Mouse (Mus musculus) forebrain, embryonic 14.5 days (tissue): ENCODE data around the gene Nosip. TPM values are rescaled to one million over a fixed set of nuclear protein-coding genes. Genes with fewer than 3 reads are reported as not detected.

Source experiments
- ATAC-seq: fragments of 200-750 bp; cut with Nextera tagmentation; 2 replicates; pipeline ENCODE4 v1.8.0; 2017; ENCODE audit warnings: mild to moderate bottlenecking, moderate library complexity
- DNase-seq: peaks from one replicate; pipeline ENCODE4 v3.0.0-alpha.2; 2015; ENCODE audit warnings: low spot score
- H3K27ac ChIP-seq: fragments of 300-500 bp; sonication (generic); 2 replicates; pipeline ENCODE4 v1.5.1; 2014; ENCODE audit warnings: low read depth, mild to moderate bottlenecking, control low read depth, low read length, moderate library complexity
- H3K27me3 ChIP-seq: fragments of 300-500 bp; sonication (generic); replicated peaks from 2 replicates; pipeline ENCODE4 v1.6.1; 2014; ENCODE audit warnings: low read length, control low read depth, mixed read lengths; ENCODE audit not compliant: control insufficient read depth, insufficient read depth
- H3K36me3 ChIP-seq: fragments of 300-500 bp; sonication (generic); 2 replicates; pipeline ENCODE4 v1.6.1; 2014; ENCODE audit warnings: low read length, control low read depth; ENCODE audit not compliant: control insufficient read depth, insufficient read depth
- H3K4me1 ChIP-seq: fragments of 300-500 bp; sonication (generic); 2 replicates; pipeline ENCODE4 v1.6.1; 2014; ENCODE audit warnings: antibody characterized with exemption, low read length, control low read depth; ENCODE audit not compliant: control insufficient read depth, insufficient read depth
- H3K4me2 ChIP-seq: fragments of 300-500 bp; sonication (generic); 2 replicates; pipeline ENCODE4 v1.6.1; 2014; ENCODE audit warnings: mild to moderate bottlenecking, control low read depth, low read length
- H3K4me3 ChIP-seq: fragments of 300-500 bp; sonication (generic); 2 replicates; pipeline ENCODE4 v1.5.1; 2014; ENCODE audit warnings: low read depth, low read length, control low read depth
- H3K9ac ChIP-seq: fragments of 300-500 bp; sonication (generic); 2 replicates; pipeline ENCODE4 v1.6.1; 2014; ENCODE audit warnings: mild to moderate bottlenecking, low read length, control low read depth, moderate library complexity
- H3K9me3 ChIP-seq: fragments of 300-500 bp; sonication (generic); replicated peaks from 2 replicates; pipeline ENCODE4 v1.6.1; 2016; ENCODE audit warnings: low read length, control low read depth, mixed read lengths; ENCODE audit not compliant: control insufficient read depth
- WGBS: fragments of 180-500 bp; shearing (Covaris S2); extraction: QIAGEN DNeasy Blood & Tissue Kit; methylation state at CpG from one replicate; pipeline ENCODE4 v1.1.7; 2014; 5-methylcytosine and 5-hydroxymethylcytosine counted together
- polyA plus RNA-seq: library from polyadenylated mRNA; unstranded; fragments of >200 nt; fragmentation: Nextera tagmentation; extraction: Ambion mirVana; gene quantifications from 2 replicates; pipeline ENCODE4 v1.2.1, GENCODE M21; 2014

The Nosip gene
- polyA plus RNA-seq, 1 experiment from 2014 or later: 71.8 TPM

DNA sequence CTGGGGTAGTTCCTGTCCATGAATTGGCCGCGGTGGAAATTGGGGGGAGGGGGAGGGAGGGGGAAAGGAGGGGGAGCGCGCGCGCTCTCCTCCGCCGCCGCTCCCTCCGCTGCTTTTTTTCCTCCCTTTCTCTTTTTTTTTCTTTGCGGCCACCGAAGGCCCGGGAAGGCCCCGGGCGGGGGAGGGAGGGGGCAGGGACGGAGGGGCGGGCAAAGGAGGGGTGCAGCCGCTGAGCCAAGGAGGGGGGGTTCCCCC is 9.4 kb upstream of the Nosip start, which contains the start of gene Prr12:
Prr12 (minus strand) TSS at position 20 of the 255 bp plus-strand sequence.
- ATAC-seq: no peak

DNA sequence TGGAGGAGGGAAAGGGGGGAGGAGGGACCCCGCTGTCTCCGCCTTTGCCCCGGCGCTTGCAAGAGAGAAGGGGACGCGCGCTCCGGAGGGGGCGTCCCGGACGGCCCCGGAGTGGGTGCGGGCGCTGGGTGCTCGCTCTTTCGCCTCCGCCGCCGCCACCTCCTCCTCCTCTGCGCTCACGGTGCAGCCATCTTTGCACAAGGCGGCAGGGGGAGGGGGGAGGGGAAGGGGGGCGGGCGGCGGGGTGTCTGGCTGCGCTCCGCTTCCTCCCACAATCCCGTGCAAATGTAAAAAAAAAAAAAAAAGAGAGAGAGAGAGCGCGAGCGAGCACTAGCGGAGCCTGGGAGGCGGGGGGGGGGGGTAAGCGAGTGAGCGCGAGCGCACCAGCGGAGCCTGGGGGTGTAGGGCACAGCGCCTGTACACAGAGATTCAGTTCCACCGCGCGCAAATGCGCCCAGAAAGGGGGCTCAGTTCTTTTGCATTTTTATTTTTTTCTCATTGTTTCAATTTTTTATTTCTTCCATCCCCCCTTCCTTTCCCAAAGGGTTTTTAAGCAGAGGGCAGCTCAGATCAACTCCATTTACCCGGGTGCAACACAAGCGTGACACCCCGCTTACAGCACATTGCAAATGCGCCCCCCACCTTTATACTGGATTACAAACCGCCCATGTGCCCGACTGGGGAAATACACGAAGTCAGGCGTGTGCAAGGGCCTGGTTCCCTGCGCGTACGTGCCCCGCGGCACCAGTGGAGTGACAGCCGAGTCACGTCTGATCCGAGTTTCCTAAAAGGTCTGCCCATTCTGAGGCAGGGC is 8.9 kb upstream of the Nosip start:
- Histone ChIP-seq H3K4me1 (peaks cover 8% of the 10 kb centered on the region), H3K36me3 (peaks cover 24% of the 10 kb centered on the region), H3K9ac (peak overlapping the region; percentile 76), H3K4me3 (peak overlapping the region; percentile 78), H3K27me3 (no peaks in the 10 kb centered on the region), H3K27ac (peak overlapping the region; percentile 99), H3K9me3 (no peaks in the 10 kb centered on the region), H3K4me2 (peak overlapping the region; percentile 90)
- ATAC-seq: peak; percentile 60
- under 1% methylated on average over 28 of the region's 59 CpGs for WGBS
- DNase-seq: peak; percentile 92

More for the DNA sequence above, 9.4 kb upstream of the Nosip start, which contains the start of gene Prr12:
- H3K4me3 ChIP-seq: peak within 1 kb of the TSS; percentile 78
- H3K4me2 ChIP-seq: peak within 1 kb of the TSS; percentile 90
- H3K9me3 ChIP-seq: no peaks in the 10 kb centered on the region
- peak within 1 kb of the TSS; percentile 99 for H3K27ac ChIP-seq
- DNase-seq: peak; percentile 78
- WGBS: 0% methylated on average over 9 of the region's 18 CpGs
- peaks cover 29% of the 10 kb centered on the region for H3K36me3 ChIP-seq
- H3K9ac ChIP-seq: peak within 1 kb of the TSS; percentile 76
- no peaks in the 10 kb centered on the region for H3K27me3 ChIP-seq
- peaks cover 8% of the 10 kb centered on the region for H3K4me1 ChIP-seq

DNA sequence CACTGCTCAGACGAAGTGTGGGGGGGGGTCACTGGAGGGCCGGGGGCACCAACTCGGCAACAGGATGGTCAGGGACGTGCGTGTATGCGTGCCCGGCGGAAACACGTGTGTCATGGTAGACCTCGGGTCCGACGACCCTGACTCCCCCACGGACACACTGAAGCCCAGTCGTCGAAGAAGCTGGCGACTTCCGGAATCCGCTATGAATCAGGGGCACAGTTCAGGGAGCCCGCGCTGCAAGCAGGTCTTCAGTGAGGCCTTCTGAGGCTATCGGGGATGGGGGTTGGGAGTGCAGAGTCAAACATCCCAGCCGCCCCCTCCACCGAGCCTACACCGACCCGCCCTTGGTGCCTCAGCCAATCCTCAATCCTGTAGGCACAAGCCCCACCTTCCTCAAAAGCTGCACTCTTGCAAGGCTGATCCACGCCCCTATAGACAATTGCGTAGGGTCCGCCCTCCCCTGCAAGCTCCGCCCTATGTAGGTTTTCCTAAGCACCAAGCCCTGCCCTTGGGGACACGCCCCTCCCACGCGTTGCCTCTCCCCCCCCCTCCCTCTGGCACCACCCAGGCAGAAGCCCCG is 8.2 kb upstream of the Nosip start:
- peak overlapping the region; percentile 99 for H3K27ac ChIP-seq
- no peaks in the 10 kb centered on the region for H3K27me3 ChIP-seq
- ATAC-seq: peak; percentile 90
- H3K4me3 ChIP-seq: peak overlapping the region; percentile 78
- DNase-seq: peak; percentile 98
- peak overlapping the region; percentile 76 for H3K9ac ChIP-seq
- H3K9me3 ChIP-seq: no peaks in the 10 kb centered on the region
- H3K4me1 ChIP-seq: peaks cover 8% of the 10 kb centered on the region
- peak overlapping the region; percentile 90 for H3K4me2 ChIP-seq
- H3K36me3 ChIP-seq: peaks cover 17% of the 10 kb centered on the region
- WGBS: under 1% methylated on average over 33 of the region's 33 CpGs

DNA sequence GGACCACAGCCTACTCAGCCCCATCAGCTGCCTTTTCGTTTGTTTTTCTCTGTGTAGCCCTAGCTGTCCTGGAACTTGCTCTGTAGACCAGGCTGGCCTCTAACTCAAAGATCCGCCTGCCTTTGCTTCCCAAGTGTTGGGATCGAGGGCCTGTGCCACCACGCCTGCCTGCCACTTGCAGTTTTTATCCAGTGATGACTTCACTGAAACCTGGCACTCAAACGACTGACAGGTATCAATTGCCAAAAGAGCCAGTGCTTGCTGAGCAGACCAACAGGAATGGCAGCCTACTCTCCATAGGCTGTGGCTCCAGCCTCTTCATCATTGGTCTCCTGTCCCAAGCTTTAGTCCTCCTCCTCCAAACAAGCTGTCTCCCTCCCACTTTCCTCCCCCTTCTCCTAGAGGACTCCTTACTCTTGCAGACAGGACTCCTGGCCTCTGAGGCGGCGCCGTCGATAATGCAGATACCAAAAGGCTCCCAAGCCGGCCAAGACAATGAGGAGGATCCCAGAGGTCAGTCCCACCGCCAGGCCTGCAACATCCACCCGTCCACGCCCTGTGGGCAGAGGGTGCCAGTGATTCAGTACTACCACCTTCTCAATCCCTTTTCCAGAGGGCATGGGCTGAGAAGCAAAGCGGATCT is 5.8 kb upstream of the Nosip start:
- Histone ChIP-seq H3K36me3 (no peaks in the 10 kb centered on the region), H3K9ac (no peak overlapping the region), H3K9me3 (no peaks in the 10 kb centered on the region), H3K4me3 (no peak overlapping the region), H3K27ac (no peak overlapping the region), H3K4me1 (peaks cover 10% of the 10 kb centered on the region), H3K27me3 (no peaks in the 10 kb centered on the region), H3K4me2 (no peak overlapping the region)
- no peak for DNase-seq
- WGBS: 66% methylated on average over 14 of the region's 14 CpGs
- no peak for ATAC-seq

DNA sequence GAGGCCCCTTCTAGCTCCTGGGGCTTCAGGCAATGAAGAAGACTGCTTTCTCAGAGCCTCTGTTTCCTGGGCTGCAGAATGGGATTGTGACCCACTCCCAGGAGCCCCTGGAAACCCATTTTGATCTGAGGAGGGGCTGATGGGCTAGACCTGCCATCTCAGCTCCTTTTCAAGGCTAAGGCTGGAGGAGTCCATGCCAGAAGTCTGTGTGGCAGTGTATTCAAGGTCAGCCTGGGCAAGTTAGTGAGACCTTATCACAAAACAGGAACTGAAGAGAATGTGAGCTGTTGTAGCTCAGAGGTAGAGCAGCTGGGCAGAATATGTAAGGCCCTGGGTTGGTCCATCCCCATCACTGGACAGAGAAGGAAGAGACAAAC is 5.3 kb upstream of the Nosip start:
- H3K4me2 ChIP-seq: no peak overlapping the region
- no peaks in the 10 kb centered on the region for H3K27me3 ChIP-seq
- ATAC-seq (no peak), DNase-seq (no peak)
- no peak overlapping the region for H3K9ac ChIP-seq
- no peak overlapping the region for H3K4me3 ChIP-seq
- no peak overlapping the region for H3K27ac ChIP-seq
- H3K36me3 ChIP-seq: no peaks in the 10 kb centered on the region
- peaks cover 11% of the 10 kb centered on the region for H3K4me1 ChIP-seq
- H3K9me3 ChIP-seq: no peaks in the 10 kb centered on the region

DNA sequence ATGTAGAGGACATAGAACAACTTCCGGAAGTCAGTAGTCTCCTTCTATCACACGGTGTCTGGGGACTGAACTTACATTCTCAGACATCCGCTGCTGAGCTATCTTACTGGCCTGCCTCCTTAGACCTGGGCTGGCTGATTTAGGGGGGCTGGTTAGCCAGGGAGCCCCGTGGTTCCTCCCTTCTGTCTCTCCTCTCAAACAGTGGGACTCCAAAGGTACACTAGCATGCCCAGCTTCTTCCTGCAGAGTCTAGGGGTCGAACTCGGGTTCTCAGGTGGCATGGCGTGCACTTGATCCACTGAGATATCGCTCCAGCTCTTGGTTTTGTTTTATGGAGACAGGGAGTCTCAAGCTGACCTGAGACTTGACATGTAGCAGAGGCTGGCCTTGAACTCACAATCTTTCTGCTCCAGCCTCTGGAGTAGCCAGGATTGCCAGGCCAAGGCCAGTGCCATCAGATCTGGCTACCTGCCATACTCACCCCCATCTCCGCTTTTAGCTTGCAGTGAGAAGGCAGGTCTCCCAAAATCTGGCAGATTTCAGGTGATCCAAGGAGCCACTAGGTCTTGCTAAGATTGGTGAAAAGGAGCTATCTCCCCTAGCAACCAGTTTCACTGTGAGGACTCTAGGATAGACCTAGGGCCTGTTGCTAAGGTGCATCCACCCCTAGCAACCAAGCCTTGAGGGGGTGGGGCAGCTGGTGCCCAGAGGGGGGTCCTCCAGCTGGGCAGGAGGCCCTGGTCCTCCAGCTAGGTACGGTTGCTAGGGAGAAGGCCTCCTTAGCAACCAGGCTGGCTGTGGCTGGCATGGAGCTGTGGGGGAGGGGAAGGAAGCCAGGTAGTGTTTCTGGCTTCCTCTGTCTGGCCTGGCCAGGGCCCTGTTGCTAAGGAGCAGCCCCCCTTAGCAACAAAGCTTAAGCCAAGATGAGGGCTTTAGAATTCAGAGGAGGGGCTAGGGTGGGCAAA is 3.3 kb upstream of the Nosip start:
- Histone ChIP-seq H3K4me2 (0 out of 2 replicates have a peak overlapping the region, but pooled peaks have one; percentile 1), H3K4me1 (peaks cover 11% of the 10 kb centered on the region), H3K9me3 (no peaks in the 10 kb centered on the region), H3K27ac (peak overlapping the region; percentile 71), H3K4me3 (no peak overlapping the region), H3K27me3 (no peaks in the 10 kb centered on the region), H3K9ac (no peak overlapping the region), H3K36me3 (no peaks in the 10 kb centered on the region)
- DNase-seq: peak; percentile 46
- 79% methylated on average over 10 of the region's 10 CpGs for WGBS
- ATAC-seq: no peak

DNA sequence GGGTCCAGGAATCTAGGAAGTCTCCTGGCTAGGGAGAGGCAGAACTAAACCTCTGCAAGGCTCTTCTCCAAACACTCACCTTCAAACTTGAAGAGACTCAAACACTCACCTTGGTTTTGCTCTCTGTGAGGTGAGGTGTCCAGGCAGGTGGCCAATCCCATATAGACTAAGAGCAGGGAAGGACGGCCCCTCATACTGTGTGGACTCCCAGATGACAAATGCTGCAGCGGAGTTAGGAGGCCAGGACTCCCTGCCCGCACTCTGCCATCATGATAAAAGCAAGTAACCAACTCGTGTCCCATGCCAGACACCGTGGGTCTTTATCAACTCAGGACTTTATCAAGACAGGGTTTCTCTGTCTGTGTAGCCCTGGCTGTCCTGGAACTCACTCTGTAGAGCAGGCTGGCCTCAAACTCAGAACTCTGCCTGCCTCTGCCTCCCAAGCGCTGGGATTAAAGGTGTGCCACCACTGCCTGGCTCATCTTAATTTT is 1.6 kb upstream of the Nosip start:
- H3K4me1 ChIP-seq: peaks cover 11% of the 10 kb centered on the region
- no peak overlapping the region for H3K4me3 ChIP-seq
- H3K9me3 ChIP-seq: no peaks in the 10 kb centered on the region
- H3K9ac ChIP-seq: no peak overlapping the region
- 87% methylated on average over 6 of the region's 6 CpGs for WGBS
- H3K27me3 ChIP-seq: no peaks in the 10 kb centered on the region
- H3K36me3 ChIP-seq: no peaks in the 10 kb centered on the region
- ATAC-seq (no peak), DNase-seq (no peak)
- no peak overlapping the region for H3K27ac ChIP-seq
- no peak overlapping the region for H3K4me2 ChIP-seq

DNA sequence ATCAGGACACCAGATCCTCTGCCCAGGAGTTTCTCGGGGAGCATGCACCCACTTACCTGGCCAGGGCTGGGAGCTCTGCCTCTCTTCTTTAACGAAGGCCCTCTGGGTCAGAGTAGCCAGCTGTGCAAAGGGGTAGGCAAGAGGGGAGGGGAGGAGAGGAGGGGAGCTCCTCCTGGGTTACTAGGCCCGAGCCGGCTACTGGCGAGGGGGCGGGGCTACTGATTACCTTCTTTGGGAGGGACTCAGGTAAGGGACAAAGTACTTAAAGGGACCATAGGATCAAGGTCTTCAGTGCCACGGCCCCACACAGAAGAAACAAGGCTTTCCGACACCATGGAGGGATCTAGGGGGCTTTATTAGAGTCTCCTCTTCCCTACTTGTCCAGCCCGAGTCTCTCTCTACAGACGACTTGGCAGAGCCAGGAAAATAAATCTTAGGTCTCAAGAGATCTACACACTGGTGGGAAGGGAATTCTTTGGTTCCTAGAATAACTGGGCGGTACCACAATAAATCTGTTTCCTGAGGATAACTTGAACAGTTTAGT is 625 bp upstream of the Nosip start:
- peak overlapping the region; percentile 49 for H3K4me3 ChIP-seq
- no peak overlapping the region for H3K27ac ChIP-seq
- no peak for DNase-seq
- no peak for ATAC-seq
- H3K9me3 ChIP-seq: no peaks in the 10 kb centered on the region
- no peaks in the 10 kb centered on the region for H3K27me3 ChIP-seq
- peak overlapping the region; percentile 61 for H3K4me2 ChIP-seq
- H3K36me3 ChIP-seq: no peaks in the 10 kb centered on the region
- WGBS: 17% methylated on average over 11 of the region's 11 CpGs
- H3K9ac ChIP-seq: peak overlapping the region; percentile 6; the same call in 1 of the 2 replicates
- peaks cover 11% of the 10 kb centered on the region for H3K4me1 ChIP-seq
